Mouse (Mus musculus) ovary, postnatal 14 days (tissue): Measurements from ENCODE around the gene Gle1.
"Not testable (repeated sequence)": the region's sequence is repeated elsewhere in the genome, so short reads cannot be mapped to it uniquely, and the experiment has no call there.

Source experiments
- DNase-seq: peaks from one replicate; pipeline ENCODE4 v3.0.0; 2022; ENCODE audit warnings: low spot score

Gene Gle1

DNA sequence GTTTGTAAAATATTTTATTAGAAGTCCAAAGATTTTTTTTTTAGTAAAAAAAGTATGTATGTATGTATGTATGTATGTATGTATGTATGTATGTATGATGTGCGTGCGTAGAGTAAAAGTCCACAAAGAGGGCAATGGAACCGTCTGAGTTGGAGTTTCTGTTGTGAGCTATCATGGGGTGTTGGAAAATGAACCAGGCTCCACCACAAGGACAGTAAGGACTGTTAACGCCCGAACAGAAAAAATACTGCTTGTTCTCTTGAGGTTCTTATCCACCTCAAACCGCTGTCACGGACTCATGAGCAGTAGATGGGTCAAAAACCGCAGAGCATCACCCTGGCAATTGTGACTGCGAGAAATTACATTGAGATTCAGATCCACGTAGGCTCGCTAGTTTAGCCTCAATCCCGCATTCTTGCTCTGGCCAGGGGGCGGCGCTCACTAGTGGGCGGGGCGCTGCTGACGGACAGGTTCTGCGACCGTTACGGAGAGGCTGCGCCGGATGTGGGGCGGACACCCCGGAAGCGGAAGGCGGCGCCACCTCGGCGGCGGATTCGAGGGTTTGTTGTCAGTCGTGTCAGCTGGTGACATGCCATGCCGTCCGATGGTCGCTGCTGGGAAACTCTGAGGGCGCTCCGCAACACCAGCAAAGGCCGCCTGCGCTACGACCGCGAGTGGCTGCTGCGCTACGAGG is at the start of gene Gle1:
Gene Gle1 (plus strand): TSS at position 521 of the 694 bp plus-strand sequence.
- DNase-seq, result peak; percentile 97

DNA sequence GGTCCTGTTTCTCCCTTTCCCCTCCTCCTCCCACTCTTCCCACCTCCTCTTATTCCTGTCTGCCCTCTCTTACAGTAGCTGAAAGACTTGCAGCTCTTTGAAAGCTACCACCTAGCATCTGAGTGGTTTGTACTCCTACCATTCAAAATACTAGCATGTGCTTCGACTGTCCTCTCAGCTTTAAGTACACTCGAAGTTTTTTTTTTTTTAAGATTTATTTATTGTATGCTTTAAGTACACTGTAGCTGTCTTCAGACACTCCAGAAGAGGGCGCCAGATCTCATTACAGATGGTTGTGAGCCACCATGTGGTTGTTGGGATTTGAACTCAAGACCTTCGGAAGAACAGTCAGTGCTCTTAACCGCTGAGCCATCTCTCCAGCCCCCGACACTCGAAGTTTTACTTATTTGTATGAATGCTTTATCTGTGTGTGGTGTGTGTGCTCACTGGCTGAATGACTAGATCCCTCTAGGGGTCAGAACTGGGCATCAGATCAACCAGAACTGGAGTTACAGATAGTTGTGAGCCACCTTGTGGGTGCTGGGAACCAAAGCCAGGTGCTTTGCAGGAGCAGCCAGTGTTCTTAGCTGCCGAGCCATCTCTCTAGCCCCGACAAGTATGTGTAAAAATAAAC is 48.5 kb upstream of the Gle1 start:
- DNase-seq, result not testable (repeated sequence)

DNA sequence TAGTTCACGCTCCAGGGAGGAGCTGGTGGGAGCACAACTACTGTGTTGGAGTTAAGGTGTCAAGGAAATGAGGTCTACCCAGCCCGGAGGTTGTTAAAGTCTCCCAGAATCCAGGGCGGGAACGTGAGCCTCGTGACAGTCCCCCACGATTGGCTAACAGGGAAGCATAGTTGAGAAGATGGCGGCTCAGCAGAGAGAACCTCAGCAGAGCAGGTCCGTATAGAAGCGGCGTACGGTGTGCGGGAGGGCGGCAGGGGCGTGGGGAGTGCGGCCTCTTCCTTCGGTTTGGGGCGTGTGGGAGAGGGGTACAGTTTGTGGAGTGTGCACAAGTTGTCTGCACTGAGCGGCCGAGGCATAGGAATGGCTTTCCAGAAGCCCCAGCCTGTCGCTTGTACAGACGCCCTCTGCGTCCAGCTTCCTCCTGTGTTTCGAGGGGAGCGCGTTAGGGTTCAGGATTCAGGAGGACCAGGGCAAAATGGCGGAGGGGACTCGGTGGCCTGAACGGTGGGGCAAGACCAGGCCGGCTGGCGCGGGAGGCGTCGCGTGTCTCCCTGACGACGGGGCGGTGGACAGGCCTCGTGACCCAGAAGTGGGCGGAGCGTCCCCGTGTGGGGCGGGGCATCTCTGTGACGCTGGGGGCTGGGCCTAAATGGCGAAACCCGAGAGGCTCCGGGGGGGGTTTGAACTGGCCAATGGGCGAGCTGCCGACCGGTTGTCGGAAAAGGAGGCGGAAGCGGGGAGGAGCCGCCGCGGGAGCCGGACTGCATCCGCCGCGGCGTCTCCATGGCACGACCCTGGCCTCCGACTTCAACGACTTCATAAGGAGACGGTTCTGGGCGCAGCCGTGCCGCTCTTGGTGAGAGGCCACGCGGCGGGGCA is 45.9 kb upstream of the Gle1 start, which contains the start of gene Odf2:
Gene Odf2 (plus strand): TSS at position 156 of the 879 bp plus-strand sequence.
- peak; percentile 100 for DNase-seq

DNA sequence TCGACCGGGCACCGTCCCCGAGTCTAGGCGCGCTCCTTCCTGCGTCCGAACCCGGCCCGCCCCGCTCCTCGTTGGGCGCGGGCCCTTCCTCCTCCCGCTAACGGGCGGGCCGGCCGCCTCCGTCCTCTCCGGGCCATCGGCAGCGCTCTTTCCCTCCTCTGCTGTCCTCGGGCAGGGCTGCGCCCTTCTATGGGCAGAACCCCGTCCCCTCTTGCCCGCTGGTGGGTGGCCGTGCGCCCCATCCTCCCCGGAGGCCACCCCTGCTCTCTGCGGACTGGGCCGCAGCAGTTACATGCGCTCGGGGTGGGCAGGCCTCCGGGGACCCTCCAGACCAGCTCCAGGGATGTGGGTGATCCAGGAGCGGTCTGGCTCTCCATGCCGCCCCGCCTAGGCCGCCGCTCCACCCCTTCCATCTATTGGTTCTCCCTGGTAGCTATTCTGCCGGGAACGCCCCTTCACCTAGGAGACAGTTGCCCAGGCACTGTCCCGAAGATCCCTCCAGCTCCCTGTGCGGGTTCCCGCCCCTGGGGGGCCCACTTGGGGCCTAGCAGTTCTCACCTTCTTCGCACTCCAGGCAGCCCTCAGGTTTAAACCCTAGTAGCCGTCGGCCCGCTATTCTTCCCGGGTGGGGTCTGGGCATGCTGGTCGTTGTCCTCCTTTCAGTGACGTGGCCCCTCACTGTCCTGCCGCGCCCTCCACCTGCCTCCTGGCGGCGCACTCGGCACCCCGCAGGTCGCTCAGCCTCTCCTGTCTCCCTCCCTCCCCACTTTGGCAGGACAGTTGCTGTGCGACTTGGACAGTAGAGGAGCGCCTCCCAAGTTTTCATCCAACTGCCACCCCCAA is 45.0 kb upstream of the Gle1 start:
- peak; percentile 81 for DNase-seq

DNA sequence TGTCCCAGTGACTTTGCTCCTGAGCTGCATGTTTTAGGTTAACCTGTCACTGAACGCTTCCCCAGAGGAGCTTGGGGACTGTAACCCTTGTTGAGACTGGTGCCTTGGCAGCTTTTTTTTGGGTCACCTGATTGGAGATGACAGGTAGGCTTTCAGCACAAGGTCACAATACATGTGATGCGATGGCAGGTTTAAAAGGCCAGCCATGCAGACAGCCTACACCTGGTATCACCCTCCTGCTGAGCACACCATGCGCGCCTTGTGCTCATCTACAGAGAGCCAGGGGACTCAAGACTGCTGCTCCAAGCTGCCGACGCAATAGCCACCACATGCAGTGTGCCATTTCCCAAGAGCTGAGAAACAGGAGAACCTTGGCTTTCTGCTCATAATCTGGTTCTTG is 43.5 kb upstream of the Gle1 start:
- no peak for DNase-seq

DNA sequence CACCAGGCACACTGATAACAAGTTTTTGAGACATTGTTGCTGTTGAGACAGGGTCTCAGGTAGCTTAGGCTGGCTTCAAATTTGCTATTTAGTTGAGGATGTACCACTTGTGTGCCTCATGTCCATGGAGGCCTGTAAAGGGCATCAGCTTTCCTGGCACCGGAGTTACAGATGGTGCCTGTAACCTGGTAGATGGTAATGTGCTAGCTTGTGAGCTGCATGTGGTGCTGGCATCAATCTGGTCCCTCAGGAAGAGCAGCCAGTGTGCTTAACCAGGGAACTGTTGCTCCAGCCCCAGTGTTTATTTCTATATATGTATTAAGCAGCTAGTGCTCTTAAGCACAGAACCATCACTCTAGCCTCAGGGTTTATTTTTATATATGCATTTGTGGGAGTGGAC is 39.2 kb upstream of the Gle1 start:
- no peak for DNase-seq

DNA sequence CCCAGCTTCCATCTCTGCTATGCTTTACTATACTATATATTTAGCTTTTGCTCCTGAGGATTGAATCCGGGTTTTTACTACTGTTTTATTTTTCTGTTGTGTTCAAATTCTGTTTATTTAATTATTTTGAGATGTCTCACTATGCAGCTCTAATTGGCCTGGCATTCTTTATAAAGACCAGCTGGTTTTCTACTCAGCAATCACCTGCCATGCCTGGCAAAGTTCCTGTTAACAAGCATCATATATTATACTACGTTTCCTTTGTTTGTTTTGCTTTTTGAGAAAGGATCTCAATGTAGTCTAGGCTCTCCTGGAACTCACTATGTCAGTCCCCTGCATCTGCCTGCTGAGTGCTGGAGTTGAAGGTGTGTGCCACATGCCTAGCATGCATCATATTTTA is 37.9 kb upstream of the Gle1 start:
- no peak for DNase-seq

DNA sequence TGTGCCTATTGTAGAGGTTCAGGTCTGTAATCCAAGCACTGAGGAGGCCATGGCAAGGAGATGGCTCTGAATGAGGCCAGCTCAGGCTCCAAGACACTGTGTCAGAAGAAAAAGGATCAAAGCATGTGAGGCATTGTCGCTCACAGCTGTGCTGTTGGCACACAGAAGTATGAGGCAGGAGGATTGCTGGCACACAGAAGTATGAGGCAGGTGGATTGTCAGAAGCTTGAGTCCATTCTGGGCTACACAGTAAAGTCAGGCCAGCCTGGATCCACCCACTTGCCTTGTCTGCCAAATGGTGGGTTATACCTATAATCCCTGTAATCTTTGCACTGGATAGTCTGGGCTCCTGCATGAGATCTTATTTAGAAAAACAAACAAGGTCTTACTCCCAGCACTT is 37.1 kb upstream of the Gle1 start:
- no peak for DNase-seq

DNA sequence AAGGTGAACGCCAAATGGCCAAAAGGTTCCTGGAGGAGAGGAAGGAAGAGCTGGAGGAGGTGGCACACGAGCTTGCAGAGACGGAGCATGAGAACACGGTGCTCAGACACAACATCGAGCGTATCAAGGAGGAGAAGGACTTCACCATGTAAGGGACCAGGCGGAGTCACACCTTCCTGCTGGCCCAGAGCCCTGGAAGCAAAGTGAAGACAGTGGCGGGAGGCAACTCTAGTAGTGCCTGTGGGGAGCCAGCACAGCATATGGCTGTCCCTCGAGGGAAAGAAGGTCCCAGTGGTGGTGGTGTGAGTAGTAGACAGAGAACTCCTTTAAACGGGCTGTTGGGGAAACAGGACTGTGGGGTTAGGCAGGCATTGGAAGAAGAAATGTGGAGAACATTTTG is 33.0 kb upstream of the Gle1 start:
- DNase-seq, result no peak

DNA sequence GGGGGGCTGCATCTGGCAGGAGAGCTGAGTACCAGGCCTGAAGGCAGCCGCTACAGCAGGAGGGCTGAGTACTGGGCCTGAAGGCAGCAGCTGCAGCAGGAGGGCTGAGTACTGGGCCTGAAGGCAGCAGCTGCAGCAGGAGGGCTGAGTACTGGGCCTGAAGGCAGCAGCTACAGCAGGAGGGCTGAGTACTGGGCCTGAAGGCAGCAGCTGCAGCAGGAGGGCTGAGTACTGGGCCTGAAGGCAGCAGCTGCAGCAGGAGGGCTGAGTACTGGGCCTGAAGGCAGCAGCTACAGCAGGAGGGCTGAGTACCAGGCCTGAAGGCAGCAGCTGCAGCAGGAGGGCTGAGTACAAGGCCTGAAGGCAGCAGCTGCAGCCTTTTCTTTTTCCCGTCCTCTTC is 27.1 kb upstream of the Gle1 start:
- DNase-seq, result not testable (repeated sequence)

DNA sequence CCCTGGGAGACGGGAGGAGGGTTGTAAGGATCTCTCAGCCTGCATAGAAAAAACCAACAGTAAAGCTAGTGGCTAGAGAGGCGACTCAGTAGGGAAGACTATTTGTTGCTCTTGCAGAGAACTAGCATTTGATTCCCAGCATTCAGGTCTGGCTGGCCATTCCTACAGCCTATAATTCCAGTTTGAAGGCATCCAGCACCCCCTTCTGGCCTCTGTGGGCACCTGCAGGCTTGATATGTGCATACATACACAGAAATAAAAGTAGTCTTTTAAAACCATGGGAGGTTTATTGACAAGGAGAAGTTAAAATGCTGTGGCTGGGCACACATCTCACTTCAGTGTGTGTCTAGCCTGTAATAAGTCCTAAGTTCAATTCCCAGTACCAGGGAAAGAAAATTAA is 25.2 kb upstream of the Gle1 start:
- no peak for DNase-seq

DNA sequence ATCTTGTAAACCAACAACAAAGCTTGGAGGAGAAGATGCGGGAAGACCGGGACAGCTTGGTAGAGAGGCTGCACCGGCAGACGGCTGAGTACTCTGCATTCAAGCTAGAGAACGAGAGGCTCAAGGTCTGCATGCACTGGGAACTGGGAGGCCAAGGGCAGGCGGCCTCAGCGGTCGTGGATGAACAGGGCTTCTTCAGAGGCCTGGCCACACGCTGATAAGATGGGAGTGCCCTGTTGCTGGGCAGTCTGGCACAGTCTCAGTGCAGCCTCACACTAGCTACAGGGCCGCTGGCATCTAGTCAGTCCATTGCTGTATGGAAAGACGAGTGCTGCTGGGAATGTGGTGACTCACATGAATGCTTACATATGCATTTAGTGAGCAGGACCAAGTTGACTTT is 17.6 kb upstream of the Gle1 start:
- no peak for DNase-seq

DNA sequence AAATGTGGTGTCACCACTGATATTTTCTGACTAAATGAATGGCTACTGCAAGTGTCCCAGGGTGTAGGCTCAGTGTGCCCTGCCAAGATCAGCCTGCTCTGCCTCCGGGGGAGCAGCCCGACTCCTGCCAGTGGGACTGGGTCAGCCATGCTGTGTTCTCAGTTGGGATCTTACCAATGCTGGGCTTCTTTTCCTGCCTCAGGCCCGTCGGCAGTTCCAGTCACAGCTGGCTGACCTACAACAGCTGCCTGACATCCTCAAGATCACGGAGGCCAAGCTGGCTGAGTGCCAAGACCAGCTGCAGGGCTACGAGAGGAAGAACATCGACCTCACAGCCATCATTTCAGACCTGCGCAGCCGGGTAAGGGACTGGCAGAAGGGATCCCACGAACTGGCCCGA is 13.2 kb upstream of the Gle1 start:
- DNase-seq, result peak; percentile 48

DNA sequence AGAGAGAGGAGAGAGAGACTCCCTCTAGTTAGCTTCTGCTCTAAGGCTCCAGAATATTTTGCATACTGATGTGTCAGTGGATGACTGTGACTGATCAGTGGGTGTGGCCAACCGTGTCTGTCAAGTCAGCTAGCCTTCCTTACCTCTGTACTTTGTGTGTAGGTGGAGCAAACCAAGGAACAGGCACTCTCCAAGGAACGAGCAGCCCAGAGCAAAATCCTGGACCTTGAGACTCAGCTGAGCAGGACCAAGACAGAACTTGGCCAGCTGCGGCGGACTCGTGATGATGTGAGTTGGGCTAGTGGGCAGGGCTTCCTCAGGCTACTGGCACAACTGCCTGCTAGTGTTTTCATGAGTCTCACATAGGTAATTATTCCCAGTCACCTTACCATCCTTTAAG is 8.7 kb upstream of the Gle1 start:
- DNase-seq, result no peak

DNA sequence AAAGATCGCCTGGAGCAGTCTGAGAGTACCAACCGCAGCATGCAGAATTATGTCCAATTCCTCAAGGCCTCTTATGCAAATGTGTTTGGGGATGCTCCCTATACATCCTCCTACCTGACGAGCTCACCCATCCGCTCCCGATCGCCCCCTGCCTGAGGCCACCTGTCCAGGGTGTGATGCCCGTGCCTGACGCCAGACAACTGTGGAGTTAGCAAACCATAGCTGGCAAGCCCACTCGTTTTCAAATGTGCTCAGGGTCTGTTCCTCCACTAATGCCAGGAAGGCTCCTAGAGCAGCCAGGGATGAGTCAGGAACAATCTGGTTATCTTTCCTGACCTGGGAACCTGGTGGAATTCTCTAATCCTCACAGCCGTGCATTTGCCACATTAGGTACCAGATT is 4.7 kb upstream of the Gle1 start:
- no peak for DNase-seq

DNA sequence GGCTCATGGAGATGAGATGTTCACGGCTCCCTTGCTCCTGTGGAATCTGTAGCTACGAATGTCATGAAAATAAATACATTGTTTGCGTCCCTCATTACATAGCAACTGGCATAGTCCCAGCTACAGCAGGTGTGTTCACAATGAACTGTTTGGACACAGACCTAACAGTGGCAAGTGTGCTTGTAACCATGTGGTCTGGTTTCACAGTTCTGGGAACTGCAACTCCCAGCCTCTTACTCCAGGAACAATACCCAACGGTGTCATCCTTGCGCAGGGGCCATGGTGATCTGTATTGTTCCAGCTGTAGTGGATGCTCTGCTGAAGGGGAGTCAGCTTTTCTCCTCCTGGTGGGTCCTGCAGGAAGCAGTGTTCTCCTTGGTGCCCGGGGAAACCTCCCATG is 4.0 kb upstream of the Gle1 start:
- no peak for DNase-seq

DNA sequence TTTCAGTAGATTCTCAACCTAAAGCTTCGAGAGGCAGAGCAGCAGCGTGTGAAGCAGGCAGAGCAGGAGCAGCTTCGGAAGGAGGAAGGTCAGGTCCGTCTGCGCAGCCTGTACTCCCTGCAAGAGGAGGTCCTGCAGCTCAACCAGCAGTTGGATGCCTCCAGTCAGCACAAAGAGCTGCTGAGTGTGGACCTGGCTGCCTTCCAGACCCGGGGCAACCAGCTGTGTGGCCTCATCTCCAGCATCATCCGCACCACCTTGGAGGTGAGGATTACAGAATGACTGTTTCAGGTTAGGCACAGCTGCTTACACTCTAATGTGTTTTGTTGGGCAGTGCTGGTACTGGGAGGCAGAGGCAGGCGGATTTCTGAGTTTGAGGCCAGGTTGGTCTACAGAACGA is 4.8 kb downstream of the Gle1 start:
- no peak for DNase-seq

DNA sequence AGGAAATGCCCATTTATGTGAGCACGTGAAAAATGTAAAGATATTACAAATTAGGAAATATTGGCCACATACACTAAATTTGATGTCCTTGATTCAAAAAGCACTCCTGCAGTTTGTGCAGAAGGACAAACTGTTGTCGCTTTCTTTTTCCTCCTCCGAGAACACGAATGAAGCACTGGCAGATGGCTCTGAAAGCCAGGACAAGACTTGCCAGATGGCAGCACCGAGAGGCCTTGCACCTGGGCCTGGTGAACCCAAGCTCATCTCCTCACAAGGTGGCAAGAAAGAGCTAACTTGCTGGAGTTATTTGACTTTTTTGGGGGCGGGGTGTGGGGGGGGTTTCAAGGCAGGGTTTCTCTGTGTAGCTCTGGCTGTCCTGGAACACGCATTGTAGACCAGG is 5.6 kb downstream of the Gle1 start:
- DNase-seq, result no peak

DNA sequence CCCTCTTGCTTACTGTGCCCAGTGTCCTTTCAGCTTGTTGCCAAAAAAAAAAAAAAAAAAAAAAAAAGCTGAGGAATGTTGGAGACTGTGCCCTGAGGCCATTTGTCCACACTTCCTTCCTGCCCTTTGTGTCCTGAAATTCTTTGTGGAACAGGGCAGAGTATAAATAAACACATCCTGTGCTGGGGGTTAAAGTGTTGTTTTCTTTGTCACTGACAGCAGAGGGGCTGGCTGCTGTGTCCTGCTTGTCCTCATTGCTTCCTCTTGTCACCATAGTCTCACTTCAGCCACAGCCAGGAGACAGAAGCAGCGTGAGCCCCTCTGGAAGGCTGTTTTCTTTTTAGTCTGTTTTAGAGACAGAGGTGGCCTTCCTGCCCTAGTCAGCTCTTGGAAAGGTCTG is 9.5 kb downstream of the Gle1 start:
- no peak for DNase-seq

DNA sequence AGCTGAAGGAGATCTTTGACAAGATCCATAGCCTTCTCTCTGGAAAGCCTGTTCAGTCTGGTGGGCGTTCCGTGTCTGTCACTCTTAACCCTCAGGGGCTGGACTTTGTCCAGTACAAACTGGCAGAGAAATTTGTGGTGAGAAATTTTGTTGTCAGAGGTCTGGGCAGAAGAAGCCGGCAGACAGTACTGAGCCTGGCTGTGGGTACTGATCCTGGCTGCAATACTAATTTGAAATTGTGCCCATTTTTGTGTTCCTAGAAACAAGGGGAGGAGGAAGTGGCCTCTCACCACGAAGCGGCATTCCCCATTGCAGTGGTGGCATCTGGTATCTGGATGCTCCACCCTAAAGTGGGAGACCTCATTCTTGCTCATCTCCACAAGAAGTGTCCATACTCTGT is 13.7 kb downstream of the Gle1 start:
- DNase-seq, result no peak

DNA sequence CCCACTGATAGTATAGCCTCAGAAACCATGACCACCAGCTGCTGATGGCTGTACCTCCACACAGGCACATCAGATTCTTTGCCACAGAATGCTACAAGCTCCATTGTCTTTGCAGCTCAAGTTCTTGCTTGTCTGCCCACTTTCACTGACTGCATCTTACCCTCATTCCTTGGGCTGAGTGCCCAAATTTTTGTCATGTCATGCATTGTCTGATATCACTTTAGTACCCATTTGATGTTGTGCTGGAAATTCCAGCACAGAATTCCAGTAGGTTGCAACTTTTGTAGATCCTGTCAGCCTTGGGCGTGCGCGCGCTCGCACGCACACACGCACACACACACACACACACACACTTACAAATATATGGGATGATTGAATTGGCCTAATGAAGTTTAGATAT is 26.0 kb downstream of the Gle1 start:
- DNase-seq, result no peak
